13 mouse cellular contexts compared by ENCODE assay signal in the genomic region with DNA sequence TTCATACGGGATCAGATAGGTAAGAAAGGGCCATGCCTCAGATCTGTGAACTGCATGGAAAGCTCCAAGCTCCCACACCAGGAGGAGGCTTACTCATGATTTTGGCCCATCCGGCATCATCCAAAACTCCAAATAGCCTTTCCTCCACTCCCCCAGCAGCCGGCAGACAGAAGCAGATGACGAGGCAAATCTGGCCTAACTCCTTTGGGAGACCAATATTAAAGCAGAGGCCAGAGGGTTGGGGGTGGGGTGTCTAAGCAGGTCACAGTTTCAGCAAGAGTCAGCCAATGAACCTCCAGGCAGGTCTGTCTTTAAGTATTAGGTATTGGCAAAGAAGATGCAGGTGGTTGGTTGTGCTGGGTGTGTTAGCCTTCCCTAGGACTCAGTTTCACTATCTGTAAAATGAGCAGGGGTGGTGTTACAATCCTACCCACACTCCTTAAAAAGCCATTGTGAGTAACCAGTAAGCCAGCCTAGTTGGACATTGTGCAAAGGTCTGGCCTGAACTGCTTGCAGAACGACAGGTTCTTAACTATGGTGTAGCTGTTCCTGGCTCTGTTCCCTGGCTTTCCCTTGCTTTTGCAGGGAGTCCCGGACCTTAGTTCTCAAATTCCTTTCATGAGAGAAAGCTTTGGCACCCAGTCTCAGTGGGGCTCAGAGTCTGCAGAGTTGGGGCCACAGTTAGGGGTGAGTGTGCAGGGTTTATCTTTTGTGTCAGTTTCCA. TPM values are rescaled to one million over a fixed set of nuclear protein-coding genes. Genes with fewer than 3 reads are reported as not detected.
A peak's percentile ranks its signal among the peaks of the same experiment; 100 is the strongest.
DNase-seq lines count a peak whose midpoint lies in the region; ATAC-seq and TF ChIP-seq lines count a peak whose summit lies in the region.
"Had no signal": no experiment of that assay in that cellular context is flagged by ENCODE, and none has a peak within 500 bp of the region (broad histone marks: within the 10 kb centered on the region; RNA-seq: fewer than 3 reads in every experiment).

No protein-coding gene starts in this region.

- H3K9me3 ChIP-seq in forebrain, embryonic 10.5 days, result no peaks in the 10 kb centered on the region
- no peaks in the 10 kb centered on the region for H3K9me3 ChIP-seq in forebrain, postnatal 0 days (ENCODE audit: low read length)
- no peaks in the 10 kb centered on the region for H3K9me3 ChIP-seq in E14TG2a.4 (ENCODE audit: low read length)
- no peaks in the 10 kb centered on the region for H3K9me3 ChIP-seq in intestine, postnatal 0 days (ENCODE audit: control insufficient read depth)
- H3K9me3 ChIP-seq: kidney, embryonic 15.5 days; neural tube, embryonic 12.5 days had no signal

- H3K4me2 ChIP-seq in forebrain, postnatal 0 days (ENCODE audit: low read depth), result no peak overlapping the region
- peak overlapping the region; percentile 37 for H3K4me2 ChIP-seq in intestine, postnatal 0 days (replicated peaks; ENCODE audit: low read depth)
- H3K4me2 ChIP-seq: neural tube, embryonic 12.5 days had no signal

- no peak for TF ChIP-seq POLR2A in kidney, adult 2 months (IDR thresholded peaks at IDR 0.05; ENCODE audit: low read depth, low read length)

- ATAC-seq in forebrain, postnatal 0 days, result no peak
- no peak for ATAC-seq in intestine, postnatal 0 days

- 50% methylated on average over 6 of the region's 6 CpGs for WGBS in forebrain, embryonic 10.5 days
- WGBS in forebrain, postnatal 0 days, result 38% methylated on average over 6 of the region's 6 CpGs
- WGBS in intestine, postnatal 0 days, result 77% methylated on average over 6 of the region's 6 CpGs
- 69% methylated on average over 6 of the region's 6 CpGs for WGBS in kidney, adult 2 months

- H3K27ac ChIP-seq in forebrain, embryonic 10.5 days, result peak overlapping the region; percentile 79
- H3K27ac ChIP-seq in forebrain, postnatal 0 days (ENCODE audit: low read depth, low read length), result no peak overlapping the region
- H3K27ac ChIP-seq in intestine, postnatal 0 days (ENCODE audit: low read depth, low read length), result no peak overlapping the region
- no peak overlapping the region for H3K27ac ChIP-seq in kidney, adult 2 months (ENCODE audit: insufficient read depth, low read depth, low read length)
- H3K27ac ChIP-seq: liver, embryonic 14.5 days; neural tube, embryonic 12.5 days had no signal

- no peak for TF ChIP-seq CTCF in forebrain, postnatal 0 days (IDR thresholded peaks at IDR 0.05; ENCODE audit: low read depth)
- TF ChIP-seq CTCF in E14TG2a.4 (conservative IDR thresholded peaks at IDR 0.05; ENCODE audit: low read length), result no peak
- TF ChIP-seq CTCF in intestine, postnatal 0 days (IDR thresholded peaks at IDR 0.05; ENCODE audit: low read depth), result no peak
- no peak for TF ChIP-seq CTCF in kidney, adult 2 months (conservative IDR thresholded peaks at IDR 0.05; ENCODE audit: insufficient read depth, insufficient read length, low read depth, low read length)

- peaks cover 28% of the 10 kb centered on the region for H3K27me3 ChIP-seq in forebrain, embryonic 10.5 days (ENCODE audit: poor library complexity, severe bottlenecking)
- H3K27me3 ChIP-seq in forebrain, postnatal 0 days (ENCODE audit: insufficient read depth, low read length), result no peaks in the 10 kb centered on the region
- H3K27me3 ChIP-seq in E14TG2a.4 (ENCODE audit: insufficient read depth, low read length), result peaks cover 6% of the 10 kb centered on the region; the same call in 1 of the 2 replicates
- no peaks in the 10 kb centered on the region for H3K27me3 ChIP-seq in intestine, postnatal 0 days (replicated peaks; ENCODE audit: control insufficient read depth, insufficient read depth, low read length)
- no peaks in the 10 kb centered on the region for H3K27me3 ChIP-seq in kidney, adult 2 months (replicated peaks; ENCODE audit: control insufficient read depth, insufficient read depth, low read length)

- 0 out of 2 replicates have a peak, but pooled peaks cover 3% of the 10 kb centered on the region for H3K36me3 ChIP-seq in forebrain, embryonic 10.5 days (replicated peaks)
- H3K36me3 ChIP-seq in forebrain, postnatal 0 days (ENCODE audit: insufficient read depth), result no peaks in the 10 kb centered on the region
- H3K36me3 ChIP-seq in E14TG2a.4 (ENCODE audit: insufficient read depth, low read length), result peaks cover 25% of the 10 kb centered on the region
- no peaks in the 10 kb centered on the region for H3K36me3 ChIP-seq in intestine, postnatal 0 days (ENCODE audit: control insufficient read depth, insufficient read depth)
- no peaks in the 10 kb centered on the region for H3K36me3 ChIP-seq in kidney, adult 2 months (ENCODE audit: control insufficient read depth, insufficient read depth, low read length)
- H3K36me3 ChIP-seq: kidney, embryonic 15.5 days; neural tube, embryonic 12.5 days had no signal

- no peak overlapping the region for H3K4me3 ChIP-seq in forebrain, embryonic 10.5 days
- H3K4me3 ChIP-seq in forebrain, postnatal 0 days (ENCODE audit: low read depth, low read length), result no peak overlapping the region
- peak overlapping the region; percentile 41 for H3K4me3 ChIP-seq in E14TG2a.4 (replicated peaks; ENCODE audit: low read length)
- no peak overlapping the region for H3K4me3 ChIP-seq in intestine, postnatal 0 days (ENCODE audit: low read depth, low read length)
- H3K4me3 ChIP-seq in kidney, adult 2 months (ENCODE audit: insufficient read depth, low read depth, low read length), result no peak overlapping the region
- H3K4me3 ChIP-seq: kidney, embryonic 15.5 days; neural tube, embryonic 12.5 days had no signal

- peaks cover 81% of the 10 kb centered on the region for H3K4me1 ChIP-seq in forebrain, embryonic 10.5 days
- no peaks in the 10 kb centered on the region for H3K4me1 ChIP-seq in forebrain, postnatal 0 days (ENCODE audit: insufficient read depth)
- peaks cover 90% of the 10 kb centered on the region for H3K4me1 ChIP-seq in E14TG2a.4 (replicated peaks; ENCODE audit: low read depth, low read length)
- H3K4me1 ChIP-seq in intestine, postnatal 0 days (replicated peaks; ENCODE audit: control insufficient read depth, insufficient read depth, low read length), result peaks cover 4% of the 10 kb centered on the region; the same call in 1 of the 2 replicates
- H3K4me1 ChIP-seq in kidney, adult 2 months (ENCODE audit: control insufficient read depth, insufficient read depth, low read length), result no peaks in the 10 kb centered on the region

- no peak for DNase-seq in forebrain, embryonic 10.5 days (ENCODE audit: extremely low spot score, low spot score)
- DNase-seq in forebrain, postnatal 0 days, result no peak
- peak; percentile 54 for DNase-seq in fibroblast of lung, adult 2 months (ENCODE audit: low read depth)
- DNase-seq in spleen, postnatal 4 days (ENCODE audit: low spot score in 2 of 2), result no peak
- no peak for DNase-seq in right cerebral cortex, postnatal 14 days
- no peak for DNase-seq in kidney, adult 2 months
- DNase-seq: thymus, adult 2 months had no signal

- no peak overlapping the region for H3K9ac ChIP-seq in forebrain, postnatal 0 days
- no peak overlapping the region for H3K9ac ChIP-seq in intestine, postnatal 0 days (ENCODE audit: low read depth, low read length)
- H3K9ac ChIP-seq: kidney, embryonic 15.5 days; liver, embryonic 14.5 days; neural tube, embryonic 12.5 days had no signal

RNA-seq across cellular contexts. Expression of gene Hspb8, which starts 3.2 kb away (rescaled TPM):
- 8.5 and 8.6 TPM in 2 replicates for polyA plus RNA-seq in forebrain, embryonic 10.5 days (2016; fragmentation: Nextera tagmentation; extraction: Ambion mirVana)
- 13.2 and 14.0 TPM in 2 replicates for total RNA-seq in forebrain, postnatal 0 days (2014; rRNA removed)
- polyA plus RNA-seq in forebrain, postnatal 0 days (2015; fragmentation: Nextera tagmentation; extraction: Ambion mirVana), result 8.6 and 10.6 TPM in 2 replicates
- 9.0 and 10.5 TPM in 2 replicates for polyA plus RNA-seq in intestine, postnatal 0 days (2015; fragmentation: Nextera tagmentation; extraction: Ambion mirVana)
- polyA plus RNA-seq in kidney, adult 2 months (2012; rRNA removed), result 9.8 and 12.8 TPM in 2 replicates
- total RNA-seq: MEL had no signal
